Mouse (Mus musculus): ENCODE data around the gene Kdm5c. TPM values are rescaled to one million over a fixed set of nuclear protein-coding genes. Genes with fewer than 3 reads are reported as not detected.
"Not testable (repeated sequence)": the region's sequence is repeated elsewhere in the genome, so short reads cannot be mapped to it uniquely, and the experiment has no call there.

The Kdm5c gene
- polyA plus RNA-seq, 1 experiment from 2014 or later: 41.0 TPM

- H3K4me2 ChIP-seq (ENCODE audit: low read depth, low read length): no peak overlapping the region
- no peak for ATAC-seq (ENCODE audit: low read depth)
- WGBS: 97% methylated on average over 2 of the region's 2 CpGs
These were observed 11.8 kb downstream of the Kdm5c start for GRCm38 (mm10) chrX:152244492-152245189.

GRCm38 (mm10) chrX:152271189-152271588, 38.4 kb downstream of the Kdm5c start:
- no peak for ATAC-seq (ENCODE audit: low read depth)
- Histone ChIP-seq H3K9me3 (ENCODE audit: control insufficient read depth, low read length) (no peaks in the 10 kb centered on the region), H3K4me3 (ENCODE audit: low read length) (no peak overlapping the region), H3K4me2 (ENCODE audit: low read depth, low read length) (no peak overlapping the region), H3K9ac (ENCODE audit: low read length) (no peak overlapping the region), H3K27me3 (ENCODE audit: control insufficient read depth, insufficient read depth, low read depth, low read length) (no peaks in the 10 kb centered on the region), H3K4me1 (replicated peaks; ENCODE audit: control insufficient read depth, insufficient read depth, low read length) (no peaks in the 10 kb centered on the region), H3K27ac (ENCODE audit: low read length) (no peak overlapping the region), H3K36me3 (ENCODE audit: control insufficient read depth, insufficient read depth, low read length) (peaks cover 56% of the 10 kb centered on the region)
- 88% methylated on average over 11 of the region's 11 CpGs for WGBS

More at GRCm38 (mm10) chrX:152244492-152245189, 11.8 kb downstream of the Kdm5c start:
- Histone ChIP-seq H3K9ac (ENCODE audit: low read length) (no peak overlapping the region), H3K4me3 (ENCODE audit: low read length) (no peak overlapping the region), H3K9me3 (ENCODE audit: control insufficient read depth, low read length) (no peaks in the 10 kb centered on the region), H3K4me1 (replicated peaks; ENCODE audit: control insufficient read depth, insufficient read depth, low read length) (no peaks in the 10 kb centered on the region), H3K27ac (ENCODE audit: low read length) (no peak overlapping the region), H3K27me3 (ENCODE audit: control insufficient read depth, insufficient read depth, low read depth, low read length) (no peaks in the 10 kb centered on the region), H3K36me3 (ENCODE audit: control insufficient read depth, insufficient read depth, low read length) (peaks cover 61% of the 10 kb centered on the region)

- no peaks in the 10 kb centered on the region for H3K4me1 ChIP-seq (replicated peaks; ENCODE audit: control insufficient read depth, insufficient read depth, low read length)
- H3K36me3 ChIP-seq (ENCODE audit: control insufficient read depth, insufficient read depth, low read length): peaks cover 8% of the 10 kb centered on the region; the same call in 1 of the 2 replicates
- no peak overlapping the region for H3K27ac ChIP-seq (ENCODE audit: low read length)
- no peaks in the 10 kb centered on the region for H3K9me3 ChIP-seq (ENCODE audit: control insufficient read depth, low read length)
- 89% methylated on average over 6 of the region's 6 CpGs for WGBS
- H3K4me3 ChIP-seq (ENCODE audit: low read length): no peak overlapping the region
- H3K27me3 ChIP-seq (ENCODE audit: control insufficient read depth, insufficient read depth, low read depth, low read length): no peaks in the 10 kb centered on the region
- no peak overlapping the region for H3K4me2 ChIP-seq (ENCODE audit: low read depth, low read length)
- ATAC-seq (ENCODE audit: low read depth): no peak
- H3K9ac ChIP-seq (ENCODE audit: low read length): no peak overlapping the region
These were observed 46.6 kb downstream of the Kdm5c start for GRCm38 (mm10) chrX:152279384-152279783.

GRCm38 (mm10) chrX:152284746-152285145, 51.9 kb downstream of the Kdm5c start:
- 60% methylated on average over 3 of the region's 3 CpGs for WGBS

GRCm38 (mm10) chrX:152287026-152287425, 54.2 kb downstream of the Kdm5c start:
- not testable (repeated sequence) for H3K36me3 ChIP-seq (ENCODE audit: control insufficient read depth, insufficient read depth, low read length); H3K4me1 ChIP-seq (replicated peaks; ENCODE audit: control insufficient read depth, insufficient read depth, low read length); H3K27me3 ChIP-seq (ENCODE audit: control insufficient read depth, insufficient read depth, low read depth, low read length); H3K9ac ChIP-seq (ENCODE audit: low read length); H3K9me3 ChIP-seq (ENCODE audit: control insufficient read depth, low read length); H3K4me3 ChIP-seq (ENCODE audit: low read length); H3K27ac ChIP-seq (ENCODE audit: low read length); ATAC-seq (ENCODE audit: low read depth); H3K4me2 ChIP-seq (ENCODE audit: low read depth, low read length)
- WGBS: 59% methylated on average over 1 of the region's 1 CpGs

More at GRCm38 (mm10) chrX:152284746-152285145, 51.9 kb downstream of the Kdm5c start:
- no peak for ATAC-seq (ENCODE audit: low read depth)
- Histone ChIP-seq H3K27me3 (ENCODE audit: control insufficient read depth, insufficient read depth, low read depth, low read length) (no peaks in the 10 kb centered on the region), H3K4me2 (ENCODE audit: low read depth, low read length) (no peak overlapping the region), H3K9ac (ENCODE audit: low read length) (no peak overlapping the region), H3K27ac (ENCODE audit: low read length) (no peak overlapping the region), H3K4me1 (replicated peaks; ENCODE audit: control insufficient read depth, insufficient read depth, low read length) (no peaks in the 10 kb centered on the region), H3K9me3 (ENCODE audit: control insufficient read depth, low read length) (no peaks in the 10 kb centered on the region), H3K4me3 (ENCODE audit: low read length) (no peak overlapping the region), H3K36me3 (ENCODE audit: control insufficient read depth, insufficient read depth, low read length) (no peaks in the 10 kb centered on the region)

GRCm38 (mm10) chrX:152306224-152306623, 73.4 kb downstream of the Kdm5c start:
- Histone ChIP-seq H3K27me3 (ENCODE audit: control insufficient read depth, insufficient read depth, low read depth, low read length) (peaks cover 2% of the 10 kb centered on the region; the same call in 1 of the 2 replicates), H3K9me3 (ENCODE audit: control insufficient read depth, low read length) (no peaks in the 10 kb centered on the region), H3K27ac (ENCODE audit: low read length) (no peak overlapping the region), H3K4me1 (replicated peaks; ENCODE audit: control insufficient read depth, insufficient read depth, low read length) (no peaks in the 10 kb centered on the region), H3K36me3 (ENCODE audit: control insufficient read depth, insufficient read depth, low read length) (no peaks in the 10 kb centered on the region), H3K4me3 (ENCODE audit: low read length) (no peak overlapping the region), H3K9ac (ENCODE audit: low read length) (no peak overlapping the region), H3K4me2 (ENCODE audit: low read depth, low read length) (no peak overlapping the region)
- ATAC-seq (ENCODE audit: low read depth): no peak
- WGBS: 69% methylated on average over 2 of the region's 2 CpGs

- H3K27me3 ChIP-seq (ENCODE audit: control insufficient read depth, insufficient read depth, low read depth, low read length): peaks cover 2% of the 10 kb centered on the region; the same call in 1 of the 2 replicates
- H3K36me3 ChIP-seq (ENCODE audit: control insufficient read depth, insufficient read depth, low read length): no peaks in the 10 kb centered on the region
- no peak overlapping the region for H3K9ac ChIP-seq (ENCODE audit: low read length)
- no peak for ATAC-seq (ENCODE audit: low read depth)
- H3K4me3 ChIP-seq (ENCODE audit: low read length): no peak overlapping the region
- H3K9me3 ChIP-seq (ENCODE audit: control insufficient read depth, low read length): no peaks in the 10 kb centered on the region
- H3K4me1 ChIP-seq (replicated peaks; ENCODE audit: control insufficient read depth, insufficient read depth, low read length): no peaks in the 10 kb centered on the region
- H3K27ac ChIP-seq (ENCODE audit: low read length): no peak overlapping the region
- no peak overlapping the region for H3K4me2 ChIP-seq (ENCODE audit: low read depth, low read length)
These were observed 74.6 kb downstream of the Kdm5c start for GRCm38 (mm10) chrX:152307371-152307770.

GRCm38 (mm10) chrX:152307942-152308341, 75.1 kb downstream of the Kdm5c start:
- Histone ChIP-seq H3K27ac (ENCODE audit: low read length) (no peak overlapping the region), H3K4me3 (ENCODE audit: low read length) (no peak overlapping the region), H3K4me2 (ENCODE audit: low read depth, low read length) (no peak overlapping the region), H3K4me1 (replicated peaks; ENCODE audit: control insufficient read depth, insufficient read depth, low read length) (no peaks in the 10 kb centered on the region), H3K9ac (ENCODE audit: low read length) (no peak overlapping the region), H3K36me3 (ENCODE audit: control insufficient read depth, insufficient read depth, low read length) (no peaks in the 10 kb centered on the region), H3K9me3 (ENCODE audit: control insufficient read depth, low read length) (no peaks in the 10 kb centered on the region), H3K27me3 (ENCODE audit: control insufficient read depth, insufficient read depth, low read depth, low read length) (peaks cover 2% of the 10 kb centered on the region; the same call in 1 of the 2 replicates)
- WGBS: 51% methylated on average over 2 of the region's 2 CpGs
- no peak for ATAC-seq (ENCODE audit: low read depth)

- H3K4me3 ChIP-seq (ENCODE audit: low read length): no peak overlapping the region
- ATAC-seq (ENCODE audit: low read depth): no peak
- no peak overlapping the region for H3K27ac ChIP-seq (ENCODE audit: low read length)
- H3K4me2 ChIP-seq (ENCODE audit: low read depth, low read length): no peak overlapping the region
- H3K27me3 ChIP-seq (ENCODE audit: control insufficient read depth, insufficient read depth, low read depth, low read length): no peaks in the 10 kb centered on the region; the same call in 1 of the 2 replicates
- no peaks in the 10 kb centered on the region for H3K4me1 ChIP-seq (replicated peaks; ENCODE audit: control insufficient read depth, insufficient read depth, low read length)
- H3K9ac ChIP-seq (ENCODE audit: low read length): no peak overlapping the region
- H3K36me3 ChIP-seq (ENCODE audit: control insufficient read depth, insufficient read depth, low read length): no peaks in the 10 kb centered on the region
- H3K9me3 ChIP-seq (ENCODE audit: control insufficient read depth, low read length): no peaks in the 10 kb centered on the region
- WGBS: 76% methylated on average over 4 of the region's 4 CpGs
These were observed 87.7 kb downstream of the Kdm5c start for GRCm38 (mm10) chrX:152320535-152320934.

Data from lung, embryonic 16.5 days (tissue).